Mouse (Mus musculus) layer of hippocampus, adult 18-20 months (tissue): Measurements from ENCODE around the gene Srf. TPM values are rescaled to one million over a fixed set of nuclear protein-coding genes. Genes with fewer than 3 reads are reported as not detected.

Experiments
- DNase-seq, 2 experiments: peaks; one replicate each; pipeline ENCODE4 v3.0.0; 2022; ENCODE audit warnings: low spot score in 2 of 2
- total RNA-seq, 2 experiments: library from RNA; stranded (reverse); gene quantifications; 2 replicates each; pipeline ENCODE4 v1.2.3; 2021

Srf gene
- total RNA-seq, 2 experiments from 2014 or later: 80.8 to 89.0 TPM

GRCm38 (mm10) chr17:46556584-46556945 is 590 bp upstream of the Srf start:
- DNase-seq: no peak

- peak in 1 of 2 experiments; percentile 26 for DNase-seq
These were observed 850 bp downstream of the Srf start for GRCm38 (mm10) chr17:46554977-46555672.

GRCm38 (mm10) chr17:46554646-46554976 is 1.4 kb downstream of the Srf start:
- DNase-seq: peak in 1 of 2 experiments; percentile 39

GRCm38 (mm10) chr17:46553926-46554325 is 2.0 kb downstream of the Srf start:
- DNase-seq: peak in 1 of 2 experiments; percentile 12

GRCm38 (mm10) chr17:46553469-46553868 is 2.5 kb downstream of the Srf start:
- DNase-seq: no peak

- peak; percentile 92 to 96 for DNase-seq
These were observed 3.0 kb downstream of the Srf start for GRCm38 (mm10) chr17:46552841-46553423.

- DNase-seq: no peak
These were observed 3.8 kb downstream of the Srf start for GRCm38 (mm10) chr17:46552151-46552550.

- DNase-seq: no peak
These were observed 4.6 kb downstream of the Srf start for GRCm38 (mm10) chr17:46551369-46551768.

- no peak for DNase-seq
These were observed 5.1 kb downstream of the Srf start for GRCm38 (mm10) chr17:46550904-46551303.

GRCm38 (mm10) chr17:46549642-46550041 is 6.3 kb downstream of the Srf start:
- DNase-seq: no peak

GRCm38 (mm10) chr17:46549193-46549592 is 6.8 kb downstream of the Srf start:
- DNase-seq: peak in 1 of 2 experiments; percentile 57

GRCm38 (mm10) chr17:46548741-46549140 is 7.2 kb downstream of the Srf start:
- DNase-seq: no peak

GRCm38 (mm10) chr17:46547923-46548322 is 8.1 kb downstream of the Srf start:
- no peak for DNase-seq

- DNase-seq: no peak
These were observed 9.0 kb downstream of the Srf start for GRCm38 (mm10) chr17:46546995-46547394.

- no peak for DNase-seq
These were observed 9.4 kb downstream of the Srf start for GRCm38 (mm10) chr17:46546591-46546990.

GRCm38 (mm10) chr17:46545813-46546564 is 10.0 kb downstream of the Srf start, which contains the start of gene Cul9:
Cul9 (minus strand) TSS chr17:46546388.
- DNase-seq: peak; percentile 90 to 93

- peak; percentile 10 to 55 for DNase-seq
These were observed 12.3 kb downstream of the Srf start for GRCm38 (mm10) chr17:46543661-46544060.

- peak; percentile 30 to 66 for DNase-seq
These were observed 30.2 kb downstream of the Srf start for GRCm38 (mm10) chr17:46525579-46526307.

GRCm38 (mm10) chr17:46525065-46525464 is 30.9 kb downstream of the Srf start:
- no peak for DNase-seq

GRCm38 (mm10) chr17:46521963-46522668 is 33.9 kb downstream of the Srf start:
- DNase-seq: no peak

- no peak for DNase-seq
These were observed 34.8 kb downstream of the Srf start for GRCm38 (mm10) chr17:46521174-46521573.
